Mouse (Mus musculus): ENCODE data around the gene Olfr20. TPM values are rescaled to one million over a fixed set of nuclear protein-coding genes. Genes with fewer than 3 reads are reported as not detected.
"Not testable (repeated sequence)": the region's sequence is repeated elsewhere in the genome, so short reads cannot be mapped to it uniquely, and the experiment has no call there.

Olfr20 gene
- not detected in 2 replicates for polyA plus RNA-seq (2014; fragmentation: Nextera tagmentation; extraction: Ambion mirVana)

- H3K4me1 ChIP-seq (ENCODE audit: control insufficient read depth in 2 of 2, insufficient read depth in 2 of 2, low read length in 2 of 2): no peaks in the 10 kb centered on the region
- WGBS: 36% methylated on average over 3 of the region's 3 CpGs
- H3K27me3 ChIP-seq (ENCODE audit: control insufficient read depth, insufficient read depth, low read length): no peaks in the 10 kb centered on the region
- no peak within 1 kb of the TSS for H3K9ac ChIP-seq (ENCODE audit: low read length)
- no peak within 1 kb of the TSS for H3K4me3 ChIP-seq (ENCODE audit: control insufficient read depth in 1 of 2, insufficient read depth in 1 of 2, low read depth in 1 of 2, low read length in 2 of 2)
- no peak for ATAC-seq (ENCODE audit: insufficient number of reproducible peaks, insufficient read depth, low FRiP score, low read depth)
- H3K4me2 ChIP-seq (ENCODE audit: low read length): no peak within 1 kb of the TSS
- no peak within 1 kb of the TSS for H3K27ac ChIP-seq (replicated peaks in 1 of 2; ENCODE audit: control insufficient read depth in 1 of 2, insufficient read depth in 1 of 2, low read depth in 2 of 2, low read length in 2 of 2)
- no peaks in the 10 kb centered on the region for H3K9me3 ChIP-seq (ENCODE audit: control insufficient read depth, low read length)
- no peaks in the 10 kb centered on the region for H3K36me3 ChIP-seq (ENCODE audit: control insufficient read depth, insufficient read depth, low read length)
Measured at GRCm38 (mm10) chr11:73350483-73350882, at the start of gene Olfr20. Gene Olfr20 (plus strand): TSS chr11:73350783.

- Histone ChIP-seq H3K4me1 (ENCODE audit: control insufficient read depth in 2 of 2, insufficient read depth in 2 of 2, low read length in 2 of 2) (no peaks in the 10 kb centered on the region), H3K27ac (replicated peaks in 1 of 2; ENCODE audit: control insufficient read depth in 1 of 2, insufficient read depth in 1 of 2, low read depth in 2 of 2, low read length in 2 of 2) (no peak overlapping the region), H3K9me3 (ENCODE audit: control insufficient read depth, low read length) (no peaks in the 10 kb centered on the region), H3K4me3 (ENCODE audit: control insufficient read depth in 1 of 2, insufficient read depth in 1 of 2, low read depth in 1 of 2, low read length in 2 of 2) (no peak overlapping the region), H3K36me3 (ENCODE audit: control insufficient read depth, insufficient read depth, low read length) (no peaks in the 10 kb centered on the region), H3K4me2 (ENCODE audit: low read length) (no peak overlapping the region), H3K27me3 (ENCODE audit: control insufficient read depth, insufficient read depth, low read length) (no peaks in the 10 kb centered on the region), H3K9ac (ENCODE audit: low read length) (no peak overlapping the region)
- 54% methylated on average over 2 of the region's 2 CpGs for WGBS
- no peak for ATAC-seq (ENCODE audit: insufficient number of reproducible peaks, insufficient read depth, low FRiP score, low read depth)
Measured at GRCm38 (mm10) chr11:73303123-73303522, 47.5 kb upstream of the Olfr20 start.

DNA sequence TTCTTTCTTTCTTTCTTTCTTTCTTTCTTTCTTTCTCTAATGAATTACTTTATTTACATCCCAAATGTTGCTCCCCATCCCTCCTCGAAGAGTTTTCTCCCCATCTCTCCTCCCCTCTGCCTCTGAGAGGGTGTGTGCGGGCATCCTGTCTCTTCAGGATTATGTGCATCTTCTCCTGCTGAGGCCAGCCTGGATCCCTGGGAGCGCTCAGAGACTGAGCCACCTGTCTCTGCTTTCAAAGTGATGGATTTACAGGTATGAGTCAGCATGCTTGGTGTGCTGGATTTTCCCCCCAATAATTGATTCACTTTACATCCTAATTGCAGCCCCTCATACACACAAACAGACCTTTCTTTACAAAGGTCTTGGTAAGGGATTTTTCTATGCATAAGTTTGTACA lies 34.6 kb upstream of the Olfr20 start:
- WGBS: 49% methylated on average over 3 of the region's 3 CpGs

GRCm38 (mm10) chr11:73318581-73318980 lies 32.0 kb upstream of the Olfr20 start:
- not testable (repeated sequence) for H3K36me3 ChIP-seq (ENCODE audit: control insufficient read depth, insufficient read depth, low read length); H3K9ac ChIP-seq (ENCODE audit: low read length); H3K4me1 ChIP-seq (ENCODE audit: control insufficient read depth in 2 of 2, insufficient read depth in 2 of 2, low read length in 2 of 2); H3K27ac ChIP-seq (replicated peaks in 1 of 2; ENCODE audit: control insufficient read depth in 1 of 2, insufficient read depth in 1 of 2, low read depth in 2 of 2, low read length in 2 of 2); H3K27me3 ChIP-seq (ENCODE audit: control insufficient read depth, insufficient read depth, low read length); H3K4me3 ChIP-seq (ENCODE audit: control insufficient read depth in 1 of 2, insufficient read depth in 1 of 2, low read depth in 1 of 2, low read length in 2 of 2); ATAC-seq (ENCODE audit: insufficient number of reproducible peaks, insufficient read depth, low FRiP score, low read depth); H3K9me3 ChIP-seq (ENCODE audit: control insufficient read depth, low read length); H3K4me2 ChIP-seq (ENCODE audit: low read length)
- WGBS: 76% methylated on average over 2 of the region's 2 CpGs

More for the DNA sequence above, 34.6 kb upstream of the Olfr20 start:
- Histone ChIP-seq H3K9me3 (ENCODE audit: control insufficient read depth, low read length) (no peaks in the 10 kb centered on the region), H3K27ac (replicated peaks in 1 of 2; ENCODE audit: control insufficient read depth in 1 of 2, insufficient read depth in 1 of 2, low read depth in 2 of 2, low read length in 2 of 2) (no peak overlapping the region), H3K27me3 (ENCODE audit: control insufficient read depth, insufficient read depth, low read length) (no peaks in the 10 kb centered on the region), H3K4me1 (ENCODE audit: control insufficient read depth in 2 of 2, insufficient read depth in 2 of 2, low read length in 2 of 2) (no peaks in the 10 kb centered on the region), H3K9ac (ENCODE audit: low read length) (no peak overlapping the region), H3K4me3 (ENCODE audit: control insufficient read depth in 1 of 2, insufficient read depth in 1 of 2, low read depth in 1 of 2, low read length in 2 of 2) (no peak overlapping the region), H3K36me3 (ENCODE audit: control insufficient read depth, insufficient read depth, low read length) (no peaks in the 10 kb centered on the region), H3K4me2 (ENCODE audit: low read length) (no peak overlapping the region)
- no peak for ATAC-seq (ENCODE audit: insufficient number of reproducible peaks, insufficient read depth, low FRiP score, low read depth)

GRCm38 (mm10) chr11:73321064-73321463 lies 29.5 kb upstream of the Olfr20 start:
- not testable (repeated sequence) for ATAC-seq (ENCODE audit: insufficient number of reproducible peaks, insufficient read depth, low FRiP score, low read depth); H3K4me1 ChIP-seq (ENCODE audit: control insufficient read depth in 2 of 2, insufficient read depth in 2 of 2, low read length in 2 of 2); H3K4me3 ChIP-seq (ENCODE audit: control insufficient read depth in 1 of 2, insufficient read depth in 1 of 2, low read depth in 1 of 2, low read length in 2 of 2); H3K27ac ChIP-seq (replicated peaks in 1 of 2; ENCODE audit: control insufficient read depth in 1 of 2, insufficient read depth in 1 of 2, low read depth in 2 of 2, low read length in 2 of 2); H3K9ac ChIP-seq (ENCODE audit: low read length); H3K9me3 ChIP-seq (ENCODE audit: control insufficient read depth, low read length); H3K36me3 ChIP-seq (ENCODE audit: control insufficient read depth, insufficient read depth, low read length); H3K27me3 ChIP-seq (ENCODE audit: control insufficient read depth, insufficient read depth, low read length); H3K4me2 ChIP-seq (ENCODE audit: low read length)
- 83% methylated on average over 13 of the region's 13 CpGs for WGBS

DNA sequence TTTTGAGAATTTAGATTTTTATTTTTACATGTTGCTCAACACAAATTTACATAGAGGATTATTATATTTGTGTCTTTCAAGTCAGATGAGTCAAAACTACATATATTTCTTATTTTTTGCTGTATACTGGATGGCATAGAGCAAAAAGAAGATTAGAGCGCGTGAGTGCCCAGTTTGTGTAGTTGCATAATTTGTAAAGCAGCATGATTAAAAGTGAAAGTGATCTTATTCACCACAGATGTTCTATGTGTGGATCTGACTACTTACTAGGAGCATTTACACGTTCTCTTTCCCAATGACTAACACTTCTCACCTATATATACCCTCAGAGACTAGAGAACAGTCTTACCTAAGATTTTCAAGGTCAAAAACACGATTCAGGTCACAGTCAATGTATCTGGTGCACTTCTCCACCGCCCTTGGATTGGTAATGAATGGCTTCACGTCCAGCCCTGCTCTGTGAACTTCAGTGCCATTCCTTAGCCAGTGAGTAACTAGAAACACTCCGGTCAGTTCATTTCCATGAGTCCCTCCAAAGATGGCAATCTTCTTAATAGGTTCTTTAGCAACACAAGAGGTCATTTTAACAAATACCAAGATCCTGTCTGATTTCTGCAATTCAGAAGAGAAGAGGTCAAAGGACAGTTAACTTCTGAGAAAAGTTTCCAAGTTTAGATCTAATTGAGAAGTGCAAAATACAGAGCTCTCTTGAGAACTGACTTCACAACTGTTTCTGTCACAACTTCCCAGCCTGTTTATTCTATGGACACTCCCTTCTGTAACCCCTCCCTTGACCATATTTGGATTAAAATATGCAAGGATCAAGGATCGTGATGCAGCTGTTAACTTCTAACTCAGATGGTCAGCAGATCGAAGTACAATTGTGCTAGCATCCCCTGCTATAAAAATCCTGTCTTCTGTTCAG lies 26.4 kb upstream of the Olfr20 start:
- Histone ChIP-seq H3K9ac (ENCODE audit: low read length) (no peak overlapping the region), H3K27ac (replicated peaks in 1 of 2; ENCODE audit: control insufficient read depth in 1 of 2, insufficient read depth in 1 of 2, low read depth in 2 of 2, low read length in 2 of 2) (no peak overlapping the region), H3K4me3 (ENCODE audit: control insufficient read depth in 1 of 2, insufficient read depth in 1 of 2, low read depth in 1 of 2, low read length in 2 of 2) (no peak overlapping the region), H3K36me3 (ENCODE audit: control insufficient read depth, insufficient read depth, low read length) (no peaks in the 10 kb centered on the region), H3K4me2 (ENCODE audit: low read length) (no peak overlapping the region), H3K4me1 (ENCODE audit: control insufficient read depth in 2 of 2, insufficient read depth in 2 of 2, low read length in 2 of 2) (no peaks in the 10 kb centered on the region), H3K27me3 (ENCODE audit: control insufficient read depth, insufficient read depth, low read length) (no peaks in the 10 kb centered on the region), H3K9me3 (ENCODE audit: control insufficient read depth, low read length) (no peaks in the 10 kb centered on the region)
- ATAC-seq (ENCODE audit: insufficient number of reproducible peaks, insufficient read depth, low FRiP score, low read depth): no peak
- 62% methylated on average over 9 of the region's 9 CpGs for WGBS

GRCm38 (mm10) chr11:73326485-73326886 lies 24.1 kb upstream of the Olfr20 start:
- H3K9ac ChIP-seq (ENCODE audit: low read length): no peak overlapping the region

More at GRCm38 (mm10) chr11:73326485-73326886, 24.1 kb upstream of the Olfr20 start:
- Histone ChIP-seq H3K4me3 (ENCODE audit: control insufficient read depth in 1 of 2, insufficient read depth in 1 of 2, low read depth in 1 of 2, low read length in 2 of 2) (no peak overlapping the region), H3K27ac (replicated peaks in 1 of 2; ENCODE audit: control insufficient read depth in 1 of 2, insufficient read depth in 1 of 2, low read depth in 2 of 2, low read length in 2 of 2) (no peak overlapping the region), H3K4me2 (ENCODE audit: low read length) (no peak overlapping the region), H3K27me3 (ENCODE audit: control insufficient read depth, insufficient read depth, low read length) (no peaks in the 10 kb centered on the region), H3K4me1 (ENCODE audit: control insufficient read depth in 2 of 2, insufficient read depth in 2 of 2, low read length in 2 of 2) (no peaks in the 10 kb centered on the region), H3K9me3 (ENCODE audit: control insufficient read depth, low read length) (peaks cover 3% of the 10 kb centered on the region; the same call in 1 of the 2 replicates), H3K36me3 (ENCODE audit: control insufficient read depth, insufficient read depth, low read length) (no peaks in the 10 kb centered on the region)
- 65% methylated on average over 12 of the region's 12 CpGs for WGBS
- no peak for ATAC-seq (ENCODE audit: insufficient number of reproducible peaks, insufficient read depth, low FRiP score, low read depth)
